Mouse (Mus musculus) midbrain, embryonic 16.5 days (tissue): ENCODE measurements around the gene Ppp1r27. TPM values are rescaled to one million over a fixed set of nuclear protein-coding genes. Genes with fewer than 3 reads are reported as not detected.
"Not testable (repeated sequence)": the region's sequence is repeated elsewhere in the genome, so short reads cannot be mapped to it uniquely, and the experiment has no call there.

Source experiments
- ATAC-seq: fragments of 200-750 bp; cut with Nextera tagmentation; 2 replicates; pipeline ENCODE4 v1.8.0; 2017; ENCODE audit warnings: moderate TSS enrichment
- H3K27ac ChIP-seq: fragments of 300-500 bp; sonication (generic); 2 replicates; pipeline ENCODE4 v1.5.1; 2014; ENCODE audit warnings: mild to moderate bottlenecking, low read length, mixed read lengths
- H3K27me3 ChIP-seq: fragments of 300-500 bp; sonication (generic); 2 replicates; pipeline ENCODE4 v1.6.1; 2014; ENCODE audit warnings: low read depth, low read length, mixed read lengths; ENCODE audit not compliant: control insufficient read depth, insufficient read depth
- H3K36me3 ChIP-seq: fragments of 300-500 bp; sonication (generic); 2 replicates; pipeline ENCODE4 v1.6.1; 2014; ENCODE audit warnings: mild to moderate bottlenecking, low read length, moderate library complexity, mixed read lengths; ENCODE audit not compliant: control insufficient read depth, insufficient read depth
- H3K4me1 ChIP-seq: fragments of 300-500 bp; sonication (generic); 2 replicates; pipeline ENCODE4 v1.6.1; 2014; ENCODE audit warnings: mild to moderate bottlenecking, low read length, mixed read lengths; ENCODE audit not compliant: control insufficient read depth, insufficient read depth
- H3K4me2 ChIP-seq: fragments of 300-500 bp; sonication (generic); 2 replicates; pipeline ENCODE4 v1.6.1; 2014; ENCODE audit warnings: mild to moderate bottlenecking, low read length, mixed read lengths
- H3K4me3 ChIP-seq: fragments of 300-500 bp; sonication (generic); 2 replicates; pipeline ENCODE4 v1.5.1; 2014; ENCODE audit warnings: low read depth, mild to moderate bottlenecking, low read length, moderate library complexity, mixed read lengths
- H3K9ac ChIP-seq: fragments of 300-500 bp; sonication (generic); 2 replicates; pipeline ENCODE4 v1.6.1; 2014; ENCODE audit warnings: low read depth, low read length, mixed read lengths
- H3K9me3 ChIP-seq: fragments of 300-500 bp; sonication (generic); replicated peaks from 2 replicates; pipeline ENCODE4 v1.6.1; 2014; ENCODE audit warnings: mild to moderate bottlenecking, low read length, mixed read lengths; ENCODE audit not compliant: control insufficient read depth, poor library complexity, severe bottlenecking
- WGBS: fragments of 180-500 bp; shearing (Covaris S2); extraction: QIAGEN DNeasy Blood & Tissue Kit; methylation state at CpG from one replicate; pipeline ENCODE4 v1.1.7; 2014; 5-methylcytosine and 5-hydroxymethylcytosine counted together
- polyA plus RNA-seq: library from polyadenylated mRNA; unstranded; fragments of >200 nt; fragmentation: Nextera tagmentation; extraction: Ambion mirVana; gene quantifications from 2 replicates; pipeline ENCODE4 v1.2.1, GENCODE M21; 2015

The Ppp1r27 gene
- polyA plus RNA-seq = not detected in 2 replicates

DNA sequence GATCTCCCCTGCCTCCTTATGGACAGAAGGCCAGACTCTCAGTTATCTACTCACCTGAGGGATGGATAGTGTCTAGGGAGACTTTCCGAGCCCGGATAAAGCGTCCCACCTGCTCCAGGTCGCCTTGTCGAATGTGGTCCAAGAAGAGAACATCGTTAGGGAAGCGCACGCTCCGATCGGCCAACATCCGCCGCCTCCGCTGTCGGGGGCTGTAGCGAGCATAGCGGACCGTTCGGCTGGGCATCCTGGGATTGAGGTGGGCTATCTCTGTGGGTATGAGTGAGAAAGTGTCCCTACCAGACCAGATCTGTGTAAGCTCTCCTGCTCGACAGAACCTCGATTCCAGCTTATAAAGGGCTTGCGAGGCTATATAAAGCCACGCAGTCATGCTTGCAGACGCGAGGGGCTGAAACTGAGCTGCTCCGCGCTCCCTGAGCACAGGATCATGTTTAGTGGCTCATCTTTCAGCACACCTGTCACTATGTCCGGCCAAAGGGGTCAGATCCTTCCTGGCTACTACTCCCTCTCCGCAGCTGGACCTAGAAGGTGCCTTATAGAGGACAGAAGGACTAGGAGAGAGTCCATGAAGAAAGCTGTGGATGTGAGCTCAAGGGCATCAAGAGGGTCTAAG is at the start of gene Ppp1r27:
Gene Ppp1r27 (minus strand): TSS at position 323 of the 631 bp plus-strand sequence.
- H3K27ac ChIP-seq = peak within 1 kb of the TSS; percentile 65
- H3K4me2 ChIP-seq = peak within 1 kb of the TSS; percentile 98
- H3K9me3 ChIP-seq = no peaks in the 10 kb centered on the region
- peak within 1 kb of the TSS; percentile 99 for H3K9ac ChIP-seq
- H3K27me3 ChIP-seq = no peaks in the 10 kb centered on the region
- H3K4me1 ChIP-seq = peaks cover 24% of the 10 kb centered on the region
- ATAC-seq = no peak
- 95% methylated on average over 28 of the region's 28 CpGs for WGBS
- H3K36me3 ChIP-seq = no peaks in the 10 kb centered on the region
- H3K4me3 ChIP-seq = peak within 1 kb of the TSS; percentile 97

DNA sequence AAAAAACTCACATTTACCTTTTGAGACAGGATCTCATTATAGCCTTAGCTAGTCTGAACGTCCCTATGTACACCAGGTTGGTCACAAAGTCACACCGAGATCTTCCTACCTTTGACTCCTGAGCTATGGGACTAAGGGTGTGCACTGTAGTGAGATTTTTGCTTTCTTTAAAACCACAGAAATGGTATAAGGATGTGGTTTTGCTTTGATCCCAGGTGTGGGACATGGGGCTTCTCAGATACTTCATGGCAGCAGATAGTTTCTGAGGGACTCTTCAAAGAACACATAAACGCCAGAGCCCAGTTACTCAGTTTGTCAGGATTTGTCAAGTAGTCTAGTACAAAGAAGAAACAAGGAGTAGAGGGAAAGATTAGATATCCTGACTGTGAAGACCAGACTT is 49.8 kb upstream of the Ppp1r27 start:
- H3K4me1 ChIP-seq = peaks cover 20% of the 10 kb centered on the region
- WGBS = 95% methylated on average over 3 of the region's 3 CpGs
- no peak overlapping the region for H3K27ac ChIP-seq
- no peak overlapping the region for H3K4me2 ChIP-seq
- no peak overlapping the region for H3K9ac ChIP-seq
- no peak for ATAC-seq
- no peaks in the 10 kb centered on the region for H3K27me3 ChIP-seq
- no peaks in the 10 kb centered on the region for H3K9me3 ChIP-seq
- peaks cover 18% of the 10 kb centered on the region for H3K36me3 ChIP-seq
- no peak overlapping the region for H3K4me3 ChIP-seq

DNA sequence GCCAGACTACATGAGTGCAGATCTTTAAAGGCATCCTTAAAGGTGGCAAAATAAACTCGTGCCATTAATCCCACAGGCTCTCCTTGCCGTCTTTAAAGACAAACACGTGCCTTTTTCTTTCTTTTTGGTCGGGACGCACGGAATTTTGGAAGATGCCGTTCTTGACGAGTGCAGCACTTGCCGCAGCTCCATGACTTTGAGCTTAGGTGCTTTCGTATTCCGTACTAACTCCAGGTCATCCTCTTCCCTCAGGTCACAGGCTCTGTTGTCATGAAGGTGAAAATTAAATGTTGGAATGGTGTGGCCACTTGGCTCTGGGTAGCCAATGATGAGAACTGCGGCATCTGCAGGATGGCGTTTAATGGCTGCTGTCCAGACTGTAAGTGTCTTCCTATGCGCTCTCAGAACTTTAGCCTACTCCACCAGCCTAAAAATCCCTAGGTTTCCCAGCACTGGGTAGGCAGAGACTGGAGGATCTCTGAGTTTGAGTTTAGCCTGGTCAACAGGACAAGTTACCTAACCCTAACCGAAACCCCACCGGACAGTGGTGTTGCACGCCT is 48.1 kb upstream of the Ppp1r27 start:
- Histone ChIP-seq H3K4me1 (peaks cover 20% of the 10 kb centered on the region), H3K4me2 (peak overlapping the region; percentile 90), H3K27me3 (no peaks in the 10 kb centered on the region), H3K4me3 (peak overlapping the region; percentile 71), H3K27ac (peak overlapping the region; percentile 88), H3K9me3 (no peaks in the 10 kb centered on the region), H3K36me3 (peaks cover 23% of the 10 kb centered on the region), H3K9ac (peak overlapping the region; percentile 97)
- no peak for ATAC-seq
- WGBS = 49% methylated on average over 17 of the region's 17 CpGs

DNA sequence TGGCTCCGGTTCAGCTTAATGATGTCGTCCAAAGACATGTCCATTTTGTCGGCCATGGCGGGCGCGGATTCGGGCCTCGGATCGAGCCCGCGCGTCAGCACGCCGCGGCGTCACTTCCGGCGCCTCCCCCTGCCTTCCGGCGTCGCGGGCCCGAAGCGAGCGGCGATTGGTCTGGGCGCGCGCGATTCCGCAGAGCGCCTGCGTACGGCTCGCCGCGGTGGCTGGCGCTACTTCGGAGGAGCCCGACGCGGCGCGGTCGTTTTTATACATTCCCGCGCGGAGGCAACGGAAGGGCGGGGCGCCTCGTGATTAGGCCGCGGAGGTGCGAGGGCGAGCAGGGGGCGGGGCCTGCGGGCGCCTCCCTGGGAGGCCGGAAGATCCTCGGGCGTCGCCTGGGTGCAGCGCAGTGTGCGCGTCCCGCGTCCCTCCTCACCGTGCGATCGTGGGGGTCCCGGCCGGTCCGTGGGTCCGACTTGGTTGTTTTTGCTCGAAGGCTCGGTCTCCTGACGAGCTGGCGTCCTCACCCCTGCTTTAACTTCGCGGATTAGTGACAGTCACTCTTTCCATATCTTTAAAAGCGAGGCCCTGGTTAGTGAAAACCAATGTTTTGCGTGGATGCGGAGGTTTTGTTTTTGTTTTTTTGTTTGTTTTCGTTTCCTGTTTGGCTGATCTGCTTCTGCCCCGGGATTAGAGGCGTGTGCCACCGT is 47.5 kb upstream of the Ppp1r27 start, which contains the start of the genes Alyref and Anapc11:
Gene Alyref (minus strand): TSS at position 83 of the 707 bp plus-strand sequence.
Gene Anapc11 (plus strand): TSS at position 139 of the 707 bp plus-strand sequence.
- H3K4me1 ChIP-seq = peaks cover 20% of the 10 kb centered on the region
- peak within 1 kb of the TSS; percentile 88 for H3K27ac ChIP-seq
- no peaks in the 10 kb centered on the region for H3K9me3 ChIP-seq
- H3K9ac ChIP-seq = peak within 1 kb of the TSS; percentile 97
- peak within 1 kb of the TSS; percentile 92 for H3K4me2 ChIP-seq
- no peaks in the 10 kb centered on the region for H3K27me3 ChIP-seq
- under 1% methylated on average over 88 of the region's 88 CpGs for WGBS
- peak; percentile 97 for ATAC-seq
- H3K36me3 ChIP-seq = peaks cover 29% of the 10 kb centered on the region
- H3K4me3 ChIP-seq = peak within 1 kb of the TSS; percentile 71

DNA sequence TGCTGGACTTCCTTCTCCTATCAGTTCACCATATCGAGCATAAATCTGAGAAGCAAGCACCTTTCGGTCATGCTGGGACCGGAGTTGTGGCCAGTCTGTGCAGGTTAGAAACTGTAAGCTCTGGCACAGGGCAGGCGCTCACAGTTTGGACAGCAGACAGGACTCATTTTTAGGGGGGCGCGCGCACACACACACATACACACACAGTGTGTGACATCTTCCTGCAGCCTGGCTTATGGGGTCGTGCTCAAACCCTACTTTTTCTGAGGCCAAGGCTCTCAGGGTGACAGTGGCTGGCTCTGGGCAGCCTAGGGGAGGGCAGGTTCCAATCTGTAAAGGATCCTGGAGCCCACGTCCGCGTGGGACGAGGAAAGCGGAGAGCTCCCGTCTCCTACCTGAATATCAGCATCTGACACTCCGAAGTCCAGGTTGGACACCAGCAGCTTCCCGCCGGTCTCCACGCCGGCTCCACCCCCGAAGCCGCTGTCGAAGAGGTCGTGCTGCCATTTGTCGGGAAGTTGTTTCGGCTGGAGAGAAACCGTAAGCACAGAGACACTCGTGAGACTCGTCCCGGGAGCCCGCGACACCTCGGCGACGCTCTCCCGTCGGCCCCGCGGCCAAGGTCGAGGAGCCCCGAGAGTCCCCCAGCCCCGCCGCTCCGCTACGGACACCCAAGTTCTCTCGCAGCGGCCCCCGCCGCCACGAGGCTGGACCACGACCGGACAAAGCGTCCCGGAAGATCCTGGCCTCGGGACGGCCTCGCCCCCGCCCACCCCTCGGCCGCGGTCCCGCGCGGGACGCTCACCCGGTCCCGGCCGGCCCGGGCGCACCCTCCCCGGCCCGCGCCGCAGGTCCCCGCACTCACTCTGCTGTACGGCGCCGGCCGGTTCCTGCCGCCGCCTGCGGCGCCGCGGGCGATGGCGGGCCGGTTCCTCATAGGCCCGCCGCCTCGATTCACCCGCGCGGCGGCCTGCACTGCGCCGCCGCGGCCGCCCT is 46.6 kb upstream of the Ppp1r27 start:
- peak overlapping the region; percentile 97 for H3K9ac ChIP-seq
- peaks cover 20% of the 10 kb centered on the region for H3K4me1 ChIP-seq
- H3K27ac ChIP-seq = peak overlapping the region; percentile 88
- peaks cover 28% of the 10 kb centered on the region for H3K36me3 ChIP-seq
- peak; percentile 69 for ATAC-seq
- H3K4me2 ChIP-seq = peak overlapping the region; percentile 92
- H3K9me3 ChIP-seq = no peaks in the 10 kb centered on the region
- H3K4me3 ChIP-seq = peak overlapping the region; percentile 71
- H3K27me3 ChIP-seq = no peaks in the 10 kb centered on the region
- WGBS = 4% methylated on average over 91 of the region's 99 CpGs

DNA sequence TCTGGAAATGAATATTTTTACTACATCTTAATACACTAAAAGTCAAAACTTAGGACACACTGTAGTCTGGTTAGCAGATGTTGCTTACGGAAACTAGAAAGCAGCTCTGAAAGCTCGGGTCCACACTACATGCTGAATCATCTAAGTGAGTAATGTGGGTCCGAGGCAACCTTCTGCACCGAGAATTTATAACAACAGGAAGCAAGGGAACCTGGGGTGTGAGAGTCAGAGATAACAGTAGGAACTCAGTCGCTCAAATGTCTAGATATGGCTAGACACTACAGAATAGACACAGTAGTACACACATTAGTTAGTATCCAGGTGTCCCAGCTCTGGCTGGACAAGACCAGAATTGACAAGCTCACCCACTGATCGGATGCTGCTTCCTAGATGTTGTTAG is 37.6 kb upstream of the Ppp1r27 start:
- H3K36me3 ChIP-seq = peaks cover 26% of the 10 kb centered on the region
- 95% methylated on average over 6 of the region's 6 CpGs for WGBS
- no peaks in the 10 kb centered on the region for H3K9me3 ChIP-seq
- no peaks in the 10 kb centered on the region for H3K27me3 ChIP-seq
- no peaks in the 10 kb centered on the region for H3K4me1 ChIP-seq
- no peak overlapping the region for H3K9ac ChIP-seq
- no peak overlapping the region for H3K27ac ChIP-seq
- H3K4me2 ChIP-seq = no peak overlapping the region
- ATAC-seq = no peak
- H3K4me3 ChIP-seq = no peak overlapping the region

DNA sequence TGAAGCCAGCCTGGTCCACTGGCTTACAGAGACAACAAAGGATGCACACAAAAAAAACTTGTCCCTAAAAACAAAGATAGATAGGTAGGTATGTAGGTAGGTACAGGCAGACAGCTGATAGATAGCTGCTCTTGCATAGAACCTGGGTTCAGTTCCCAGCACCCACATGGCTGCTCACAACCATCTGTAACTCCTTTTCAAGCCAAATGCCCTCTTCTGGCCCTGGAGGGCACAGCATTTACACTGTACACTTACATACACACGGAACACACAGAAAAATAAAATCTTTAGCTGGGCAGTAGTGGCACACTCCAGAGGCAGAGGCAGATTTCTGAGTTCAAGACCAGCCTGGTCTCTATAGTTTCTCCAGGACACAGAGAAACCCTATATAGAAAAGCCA is 33.0 kb upstream of the Ppp1r27 start:
- Histone ChIP-seq H3K4me2 (no peak overlapping the region), H3K4me3 (no peak overlapping the region), H3K27ac (no peak overlapping the region), H3K36me3 (peaks cover 18% of the 10 kb centered on the region), H3K27me3 (no peaks in the 10 kb centered on the region), H3K9me3 (no peaks in the 10 kb centered on the region), H3K4me1 (peaks cover 23% of the 10 kb centered on the region), H3K9ac (no peak overlapping the region)
- 87% methylated on average over 1 of the region's 1 CpGs for WGBS
- no peak for ATAC-seq

DNA sequence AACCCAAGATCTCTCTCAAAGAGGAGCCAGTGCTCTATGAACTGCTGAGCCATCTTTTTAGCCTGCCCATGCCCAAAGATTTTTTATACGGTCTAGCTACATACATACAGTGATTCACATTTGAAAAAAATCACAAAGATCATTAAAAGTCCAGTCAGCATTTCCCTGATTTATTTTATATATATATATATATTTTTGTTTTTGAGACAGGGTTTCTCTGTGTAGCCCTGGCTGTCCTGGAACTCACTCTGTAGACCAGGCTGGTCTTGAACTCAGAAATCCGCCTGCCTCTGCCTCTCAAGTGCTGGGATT is 32.0 kb upstream of the Ppp1r27 start:
- ATAC-seq, H3K4me3 ChIP-seq, H3K4me2 ChIP-seq, H3K9ac ChIP-seq, H3K9me3 ChIP-seq, H3K27me3 ChIP-seq: not testable (repeated sequence)
- Histone ChIP-seq H3K36me3 (peaks cover 22% of the 10 kb centered on the region), H3K27ac (peak overlapping the region; percentile 90; the same call in 1 of the 2 replicates), H3K4me1 (peaks cover 23% of the 10 kb centered on the region)
- 95% methylated on average over 2 of the region's 2 CpGs for WGBS
